Mouse (Mus musculus) 3T3-L1 (cell line): ENCODE data around the gene Pde1c.
"Not testable (repeated sequence)": the region's sequence is repeated elsewhere in the genome, so short reads cannot be mapped to it uniquely, and the experiment has no call there.

ENCODE experiments used
- DNase-seq: peaks from one replicate; pipeline ENCODE4 v3.0.0-alpha.2; 2015; ENCODE audit warnings: low read depth, low spot score

The Pde1c gene

DNA sequence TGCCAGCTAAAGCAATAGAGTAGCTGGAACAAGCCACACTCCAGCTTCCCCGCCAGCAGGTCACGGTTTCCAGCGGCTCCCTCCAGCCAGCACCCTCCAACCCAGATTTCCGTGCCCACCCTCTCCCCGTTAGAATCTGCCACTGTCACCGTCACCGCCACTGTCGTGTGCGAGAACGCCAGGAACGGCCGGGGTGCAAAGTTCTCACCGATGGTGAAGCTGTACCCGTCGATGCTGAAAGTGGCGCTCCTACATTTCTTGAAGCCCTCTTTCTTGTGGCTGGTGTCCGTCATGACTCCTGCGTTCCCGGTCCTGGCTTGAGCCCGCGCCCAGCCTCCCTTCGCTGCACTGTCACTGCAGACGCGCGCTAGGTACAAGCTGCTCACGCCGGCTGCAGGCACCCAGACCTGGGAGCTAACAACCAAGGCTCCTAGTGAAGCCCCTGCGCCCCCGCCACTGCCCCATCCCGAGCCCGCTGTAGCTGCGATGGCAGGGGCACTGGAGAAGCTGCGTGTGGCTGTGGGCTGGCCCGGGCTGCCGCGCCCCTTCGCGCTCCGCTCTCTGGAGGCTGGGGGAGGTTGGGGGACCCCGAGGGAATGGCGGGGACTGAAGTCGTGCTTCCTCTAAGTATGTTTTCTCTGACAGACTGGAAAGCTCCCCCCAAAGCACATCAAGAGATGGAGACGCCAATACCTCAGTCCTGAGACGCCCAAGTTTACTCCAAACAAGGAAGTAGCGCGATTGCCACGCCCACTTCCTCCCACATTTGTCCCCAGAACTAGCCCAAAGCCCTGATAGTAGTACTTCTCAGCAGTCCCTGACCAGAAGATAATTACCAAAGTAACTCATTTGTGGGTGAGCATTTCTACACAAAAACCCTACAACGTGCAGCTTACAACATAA is at the start of gene Pde1c:
Gene Pde1c (minus strand): TSS at position 634 of the 903 bp plus-strand sequence.
- DNase-seq, result no peak

DNA sequence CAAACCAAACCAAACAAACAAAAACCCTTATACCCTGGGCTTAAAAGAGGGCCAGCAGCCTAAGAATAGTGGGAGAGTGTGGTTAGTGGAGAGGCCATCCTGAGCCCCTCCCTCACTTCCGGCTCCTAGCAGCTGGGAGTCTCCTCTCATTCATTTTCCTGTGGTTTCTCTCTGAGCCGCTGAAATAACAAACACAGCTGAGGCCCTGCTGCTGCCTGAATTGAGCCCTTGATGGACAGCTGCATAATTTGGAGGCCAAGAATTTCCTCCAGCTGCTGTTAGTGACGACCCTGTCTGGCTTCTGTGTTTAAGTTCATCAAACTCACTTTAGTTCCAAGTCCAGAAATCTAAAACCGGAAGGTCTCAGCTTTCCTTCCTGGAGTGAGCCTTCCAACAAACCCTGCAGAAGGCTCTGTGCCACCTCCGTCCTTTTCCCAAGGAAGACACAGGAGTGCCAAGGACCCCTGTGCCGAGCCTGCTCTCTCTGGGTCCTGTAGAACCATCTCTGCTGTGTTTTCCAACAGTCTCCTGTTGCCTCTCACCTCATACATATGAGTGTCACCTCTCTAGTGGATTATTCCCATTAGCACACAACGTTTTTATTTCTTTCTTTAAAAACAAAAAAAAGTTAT is 48.2 kb upstream of the Pde1c start:
- peak; percentile 39 for DNase-seq

DNA sequence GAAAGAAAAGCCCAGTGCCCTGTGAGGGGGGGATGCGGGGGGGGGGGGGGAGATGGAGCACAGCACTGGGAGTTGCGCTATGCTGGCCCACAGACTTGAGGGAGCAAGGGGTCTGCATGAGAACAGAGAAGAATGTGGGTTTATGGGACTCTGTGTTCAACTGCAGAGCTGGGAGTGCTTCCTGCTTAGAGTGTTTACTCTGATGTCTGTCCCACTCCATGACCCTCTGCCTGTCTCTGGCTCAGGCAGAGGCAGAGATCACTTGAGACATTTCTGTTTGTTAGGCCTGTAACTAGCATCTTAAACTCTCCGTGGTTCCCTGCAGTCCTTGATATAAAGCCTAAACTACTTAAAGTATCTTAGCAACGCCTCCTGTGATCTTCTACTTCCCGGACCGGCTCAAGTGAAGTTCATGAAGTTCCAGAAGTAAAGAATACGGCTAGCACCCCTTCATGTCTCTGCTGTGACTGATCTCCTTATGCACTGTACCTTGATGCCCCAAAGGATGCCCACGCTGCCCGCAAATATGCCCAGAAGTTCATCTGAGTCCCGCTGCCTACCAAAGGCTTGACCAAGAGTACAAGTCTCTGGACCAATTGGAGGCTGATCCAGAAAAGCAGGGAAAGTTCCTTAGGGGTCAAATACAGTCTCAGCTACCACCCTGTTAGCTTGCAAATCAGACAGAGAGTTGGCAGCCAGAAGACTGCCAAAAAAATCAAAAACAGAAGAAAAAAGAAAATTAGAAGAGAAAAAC is 47.5 kb upstream of the Pde1c start:
- DNase-seq, result no peak

DNA sequence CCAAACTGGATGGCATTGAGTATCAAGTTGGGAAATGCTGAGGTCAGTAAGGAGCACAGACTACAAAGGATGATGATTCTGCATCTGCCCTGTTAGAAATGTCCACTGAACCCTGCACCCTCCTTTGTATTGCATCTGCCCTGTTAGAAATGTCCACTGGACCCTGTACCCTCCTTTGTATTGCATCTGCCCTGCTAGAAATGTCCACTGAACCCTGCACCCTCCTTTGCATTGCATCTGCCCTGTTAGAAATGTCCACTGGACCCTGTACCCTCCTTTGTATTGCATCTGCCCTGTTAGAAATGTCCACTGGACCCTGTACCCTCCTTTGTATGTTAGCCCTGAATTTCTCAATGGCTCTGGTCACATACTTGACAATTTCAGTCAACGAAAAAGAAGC is 40.6 kb upstream of the Pde1c start:
- DNase-seq, result not testable (repeated sequence)

DNA sequence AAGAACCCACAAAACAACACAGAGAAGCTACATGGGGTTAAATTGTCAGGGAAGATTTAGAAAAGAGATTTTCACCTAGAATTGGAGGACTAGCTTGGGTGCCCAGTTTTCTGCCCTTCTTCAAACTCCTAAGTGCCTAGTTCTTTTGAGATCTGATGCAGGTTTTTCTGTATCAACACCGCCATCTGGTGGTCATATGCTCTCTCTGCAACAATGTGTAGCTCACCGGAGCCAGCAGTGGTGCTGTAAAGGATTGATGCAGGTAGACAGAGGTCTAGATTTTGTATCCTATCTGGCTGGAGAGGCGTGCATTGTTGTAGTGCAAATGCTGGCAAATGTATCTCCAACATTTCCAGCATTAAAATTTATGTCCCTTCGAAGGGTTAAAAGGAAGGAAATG is 39.4 kb upstream of the Pde1c start:
- peak; percentile 88 for DNase-seq

DNA sequence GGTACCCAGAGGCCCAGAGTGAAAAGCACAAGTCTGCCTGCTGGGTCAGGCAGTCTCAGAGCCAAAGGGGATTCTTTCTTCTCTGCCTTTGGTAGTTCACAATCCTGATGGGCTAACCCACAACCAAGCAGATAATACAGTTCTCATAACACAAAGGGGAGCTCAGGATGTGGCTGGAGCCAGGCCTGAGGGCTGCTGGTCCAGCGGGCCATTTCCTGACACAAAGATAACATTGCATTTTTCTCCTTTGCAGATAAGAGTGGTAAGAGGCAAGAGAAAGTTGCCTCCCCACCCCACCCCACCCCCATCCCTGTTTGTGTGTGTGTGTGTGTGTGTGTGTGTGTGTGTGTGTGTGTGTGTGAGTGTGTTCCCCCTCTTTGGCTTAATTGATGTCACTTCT is 10.7 kb upstream of the Pde1c start:
- DNase-seq, result no peak

DNA sequence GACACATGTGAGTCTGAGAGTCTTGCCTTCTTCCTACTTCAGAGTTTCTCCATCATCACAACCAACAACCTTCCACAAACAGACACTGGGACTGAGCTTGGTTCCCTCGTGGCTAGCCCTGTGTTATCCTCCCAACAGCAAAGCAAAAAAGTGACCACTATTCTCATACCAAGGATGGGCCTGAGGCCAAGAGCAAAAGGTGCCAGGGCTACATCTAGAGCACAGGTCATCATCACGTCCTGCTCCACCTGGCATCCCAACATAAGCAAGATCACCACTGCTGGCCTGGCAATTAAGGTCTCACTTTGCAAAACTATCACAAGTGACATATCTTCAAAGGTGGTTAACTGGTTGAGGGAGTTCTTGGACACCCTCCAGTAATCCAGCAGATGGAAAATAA is 8.0 kb downstream of the Pde1c start:
- DNase-seq, result no peak

DNA sequence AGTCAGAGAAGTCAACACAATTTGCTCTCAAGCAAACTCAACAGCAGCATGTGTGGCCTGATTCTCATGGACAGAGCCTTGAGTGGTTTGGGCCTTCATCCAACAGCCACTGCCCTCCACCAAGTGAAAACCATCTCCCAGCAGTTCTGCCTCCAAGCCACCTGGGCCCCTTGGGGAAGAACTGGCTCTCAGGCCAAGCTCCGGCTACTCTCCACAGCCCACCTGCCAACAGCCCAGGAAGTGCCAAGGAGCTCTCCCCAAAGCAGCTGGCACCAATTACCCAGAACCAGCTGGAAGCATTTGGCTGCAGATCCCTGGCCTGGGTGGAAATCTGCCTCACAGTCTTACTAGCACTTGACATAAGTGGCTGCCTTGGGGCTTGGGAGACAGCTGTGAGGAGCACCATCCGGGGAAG is 8.4 kb downstream of the Pde1c start:
- no peak for DNase-seq

DNA sequence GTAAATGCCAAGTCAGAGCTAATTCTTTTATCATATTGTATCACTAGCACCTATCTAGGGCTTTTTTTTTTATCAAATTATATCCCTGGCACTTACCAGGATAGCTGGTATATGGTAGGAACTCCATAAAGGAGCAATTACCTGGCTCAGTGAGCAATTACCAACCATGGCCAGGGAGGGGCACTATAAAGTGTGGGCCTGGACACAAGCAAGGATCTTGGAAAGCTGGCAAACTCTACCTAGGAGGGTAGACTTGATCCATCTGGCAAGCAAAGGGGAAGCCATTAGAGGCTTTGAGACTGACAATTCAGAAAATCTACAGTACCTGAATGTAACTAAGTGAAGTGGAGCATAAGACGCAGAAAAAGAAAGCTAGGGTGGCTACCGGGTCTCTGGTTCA is 10.2 kb downstream of the Pde1c start:
- DNase-seq, result no peak

DNA sequence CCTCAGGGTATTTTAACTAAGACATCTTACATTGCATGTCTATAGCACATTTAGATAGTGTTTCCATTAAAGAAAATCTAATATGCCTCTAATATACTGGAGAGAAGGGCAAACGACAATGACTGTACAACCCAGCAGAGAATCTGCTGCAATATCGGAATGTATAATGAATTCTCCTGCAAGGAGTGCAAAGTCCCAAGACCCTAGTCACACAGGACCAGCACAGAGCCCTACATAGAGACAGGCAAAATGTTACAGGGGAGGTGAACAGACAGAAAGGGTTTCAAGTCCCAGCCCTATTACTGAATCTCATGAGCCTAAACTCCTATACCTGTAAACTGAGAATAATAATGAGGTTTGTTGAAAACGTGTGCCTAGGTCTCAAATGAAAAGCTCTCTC is 13.1 kb downstream of the Pde1c start:
- DNase-seq, result no peak

DNA sequence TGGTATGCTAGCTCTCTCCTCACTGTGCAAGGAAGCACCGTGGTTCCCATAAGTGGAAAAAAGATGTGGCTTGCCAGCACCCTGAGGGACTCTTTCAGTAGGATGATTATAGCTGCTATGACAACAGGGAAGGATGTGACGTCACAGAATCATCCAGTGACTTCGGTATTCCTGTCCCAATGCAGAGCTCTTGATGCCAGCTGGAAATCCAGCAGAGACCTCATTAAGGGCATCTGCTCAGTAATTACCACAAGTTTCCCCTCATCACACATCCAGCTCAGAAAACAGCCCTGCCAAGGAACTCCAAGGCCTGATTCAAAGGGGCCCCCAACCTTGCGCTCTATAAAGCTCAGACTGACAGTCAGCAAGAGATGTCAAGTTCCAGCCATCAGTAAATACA is 13.5 kb downstream of the Pde1c start:
- DNase-seq, result no peak

DNA sequence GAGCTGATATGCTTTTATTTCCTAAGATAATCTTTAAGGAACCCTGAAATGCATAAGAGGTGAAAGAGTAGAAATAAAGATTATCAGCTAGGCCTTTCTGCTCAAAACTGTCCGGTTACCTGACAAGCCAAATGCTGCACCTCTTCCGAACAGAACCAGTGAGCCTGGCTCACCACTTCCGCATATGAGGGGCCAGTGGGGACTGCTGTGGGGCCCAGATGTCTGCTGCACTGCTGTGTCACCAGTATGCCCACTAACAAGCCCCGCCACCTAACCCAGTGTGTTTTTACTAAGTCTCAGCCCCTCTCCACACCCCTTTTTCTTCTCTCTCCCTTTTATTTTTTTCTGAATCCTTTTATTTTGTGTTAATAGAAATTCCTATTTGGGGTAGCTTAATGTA is 17.9 kb downstream of the Pde1c start:
- DNase-seq, result no peak

DNA sequence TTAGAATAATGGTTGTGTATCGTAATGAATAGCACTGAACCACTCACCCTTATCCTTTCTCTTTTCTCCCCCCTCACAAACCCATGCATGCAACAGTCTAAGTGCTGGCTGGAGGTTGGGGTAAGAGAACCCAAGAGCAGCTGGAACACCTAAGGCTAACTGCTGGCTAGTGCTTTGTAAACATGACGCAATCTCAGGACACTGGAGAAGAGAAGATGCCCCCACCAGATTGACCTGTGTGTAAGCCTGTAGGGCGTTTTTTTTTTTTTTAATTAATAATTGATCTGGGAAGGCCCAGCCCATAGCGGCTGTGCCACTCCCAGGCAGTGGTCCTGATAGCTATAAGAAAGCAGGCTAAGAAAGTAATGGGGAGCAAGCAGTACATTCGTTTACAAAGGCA is 28.7 kb downstream of the Pde1c start:
- DNase-seq, result no peak

DNA sequence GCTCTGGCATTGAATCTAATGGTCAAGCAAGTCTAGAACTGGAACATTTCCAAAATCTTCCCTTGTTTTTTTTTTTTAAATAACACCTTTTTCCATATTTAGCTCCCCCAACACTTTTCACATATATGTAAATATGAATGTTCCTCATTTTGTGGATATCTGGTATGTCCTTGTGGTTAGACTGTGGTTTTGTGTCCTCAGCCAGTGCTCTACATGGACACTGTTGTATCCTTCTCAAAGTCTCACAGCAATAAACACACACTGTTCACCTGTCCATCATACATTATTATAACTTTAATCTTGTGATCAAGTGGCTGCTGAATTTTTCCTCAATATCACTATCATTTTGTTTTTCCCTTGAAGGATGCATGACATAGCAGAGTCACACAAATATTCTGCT is 34.2 kb downstream of the Pde1c start:
- no peak for DNase-seq

DNA sequence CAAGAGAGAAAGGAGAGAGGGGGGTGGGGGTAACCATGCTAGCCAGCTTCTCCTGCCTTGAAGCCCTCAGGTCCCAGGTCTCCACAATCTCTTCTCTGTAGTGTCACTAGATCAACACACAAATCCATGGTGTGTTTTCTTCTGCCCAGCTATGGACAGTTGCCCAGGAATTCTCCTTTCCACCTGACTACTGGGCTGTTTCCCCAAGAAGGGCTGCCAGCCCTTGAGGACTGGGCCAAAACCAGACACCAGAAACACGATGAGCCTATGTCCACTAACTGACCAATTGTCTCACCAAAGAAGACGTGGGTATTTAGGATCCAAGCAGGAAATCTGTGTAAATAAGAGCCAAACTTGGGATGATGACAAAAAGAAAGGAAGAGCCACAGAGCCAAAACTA is 36.6 kb downstream of the Pde1c start:
- no peak for DNase-seq

DNA sequence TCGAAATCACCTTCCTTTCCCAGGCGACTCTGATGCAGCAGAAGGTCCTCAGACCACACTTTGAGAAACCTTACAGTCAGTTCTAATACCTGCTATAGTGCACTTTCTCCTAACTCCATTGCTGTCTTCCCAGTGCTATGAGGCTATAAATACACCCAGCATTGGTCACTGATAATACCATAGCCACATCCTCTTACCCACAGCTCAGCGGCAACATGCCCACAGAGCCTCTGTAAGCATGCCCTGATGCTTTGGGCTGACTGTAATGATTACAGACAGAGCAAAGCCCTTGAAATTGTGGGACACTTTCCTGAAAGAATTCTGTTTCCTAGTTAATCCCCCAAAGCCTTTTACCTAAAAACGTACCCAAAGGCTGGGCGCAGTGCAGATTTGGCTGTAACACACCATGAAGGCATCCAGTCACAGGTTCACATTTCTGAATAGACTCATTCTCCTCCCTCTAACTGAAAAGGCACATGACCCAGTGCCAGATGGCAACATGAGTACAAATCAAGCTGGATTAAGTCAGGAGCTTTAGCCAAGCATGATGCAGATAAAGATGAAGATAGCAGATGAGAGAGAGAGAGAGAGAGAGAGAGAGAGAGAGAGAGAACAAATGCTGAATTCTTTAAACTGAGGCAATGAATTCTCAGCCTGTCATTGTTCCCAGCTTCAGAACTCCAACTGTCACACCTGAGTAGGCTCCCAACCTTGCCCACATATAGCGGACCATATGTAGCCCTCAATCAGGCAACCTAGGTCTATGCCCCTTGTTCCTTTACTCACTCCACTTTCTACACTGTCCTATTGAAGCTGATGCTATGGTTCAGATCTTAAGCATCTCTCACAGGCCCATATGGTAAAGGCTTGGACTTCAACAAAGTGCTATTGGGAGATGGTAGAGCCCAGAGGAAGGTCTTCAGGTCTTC is 44.7 kb downstream of the Pde1c start:
- DNase-seq, result no peak

DNA sequence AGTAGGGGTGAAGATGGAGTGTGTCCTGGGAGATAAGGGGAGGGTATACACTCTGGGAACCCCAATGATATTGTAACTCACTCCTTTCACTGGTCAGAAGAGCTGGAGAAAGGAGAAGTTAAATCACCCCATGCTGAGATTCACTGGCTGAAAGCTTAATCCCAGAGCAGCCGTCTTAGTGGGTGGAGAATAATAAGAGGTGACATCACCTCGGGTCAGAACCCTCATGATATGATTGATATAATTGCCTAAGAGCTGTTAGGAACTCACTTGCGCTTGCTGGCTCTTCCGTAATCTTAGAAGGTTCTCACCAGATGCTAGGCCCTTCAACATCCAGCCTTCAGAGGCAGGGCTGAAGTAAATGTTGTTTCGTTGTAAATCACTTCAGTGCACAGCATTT is 79.7 kb downstream of the Pde1c start:
- no peak for DNase-seq

DNA sequence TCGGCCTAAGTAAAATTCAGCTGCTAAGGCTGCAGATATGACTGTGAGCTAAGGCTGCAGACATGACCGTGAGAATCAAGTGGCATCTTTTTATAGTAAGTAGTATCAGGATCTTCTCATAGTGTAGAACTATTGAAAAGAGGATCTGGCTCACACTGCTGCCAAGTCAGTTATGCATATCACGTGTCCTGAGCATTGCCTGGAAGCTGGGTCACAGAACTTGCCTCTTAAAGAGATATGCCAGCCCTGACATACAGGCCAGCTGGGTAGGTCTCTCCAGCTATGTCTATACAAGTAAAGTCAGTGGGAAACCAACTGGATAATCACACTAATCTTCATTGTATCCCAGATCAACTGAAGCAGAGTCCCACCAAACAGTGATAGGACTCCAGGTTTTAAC is 83.8 kb downstream of the Pde1c start:
- no peak for DNase-seq

DNA sequence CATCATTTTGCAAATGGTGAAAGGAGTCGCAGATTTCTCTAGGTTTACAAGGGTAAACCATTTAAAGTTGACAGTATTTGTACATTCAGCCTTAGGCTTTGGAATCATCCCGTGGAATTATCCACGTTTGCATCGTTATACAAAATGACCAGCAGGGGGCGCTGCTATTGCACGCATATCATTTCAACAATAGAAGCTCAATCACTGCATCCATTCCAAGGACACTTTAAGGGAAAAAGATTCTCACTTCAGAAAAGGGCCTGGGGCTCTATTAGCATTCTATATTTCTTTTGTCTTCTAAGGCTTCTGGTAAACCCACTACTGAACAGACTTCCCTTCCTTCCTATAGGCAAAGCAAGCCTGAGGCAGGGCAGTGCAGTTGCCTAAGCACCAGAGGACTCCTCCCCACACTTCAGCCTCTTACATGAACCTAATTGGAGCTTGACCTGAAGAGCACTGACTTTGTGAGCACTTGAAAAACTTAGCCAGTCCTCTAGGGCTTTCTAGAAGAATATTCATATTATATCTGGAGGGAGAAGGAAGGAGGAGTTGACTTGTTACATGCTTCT is 87.9 kb downstream of the Pde1c start:
- DNase-seq, result peak; percentile 73

DNA sequence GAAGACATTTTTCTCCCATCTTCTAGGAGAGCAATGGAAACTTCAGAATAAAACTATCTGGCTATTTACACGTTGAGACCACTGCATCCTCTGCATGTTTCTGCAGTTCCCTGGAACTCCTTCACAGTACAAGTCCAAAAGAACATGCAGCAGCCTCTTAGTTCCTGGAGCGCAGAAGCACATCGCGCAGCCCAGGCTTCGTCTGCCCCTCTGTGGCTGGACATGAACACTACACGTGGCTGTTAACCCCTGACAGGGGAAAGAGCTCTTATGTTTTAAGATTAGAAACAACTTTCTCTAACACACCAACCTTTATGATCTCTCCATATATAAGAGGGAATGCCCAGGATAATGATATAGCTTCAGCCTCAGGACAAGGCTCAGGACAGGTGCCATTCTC is 92.3 kb downstream of the Pde1c start:
- DNase-seq, result peak; percentile 12

DNA sequence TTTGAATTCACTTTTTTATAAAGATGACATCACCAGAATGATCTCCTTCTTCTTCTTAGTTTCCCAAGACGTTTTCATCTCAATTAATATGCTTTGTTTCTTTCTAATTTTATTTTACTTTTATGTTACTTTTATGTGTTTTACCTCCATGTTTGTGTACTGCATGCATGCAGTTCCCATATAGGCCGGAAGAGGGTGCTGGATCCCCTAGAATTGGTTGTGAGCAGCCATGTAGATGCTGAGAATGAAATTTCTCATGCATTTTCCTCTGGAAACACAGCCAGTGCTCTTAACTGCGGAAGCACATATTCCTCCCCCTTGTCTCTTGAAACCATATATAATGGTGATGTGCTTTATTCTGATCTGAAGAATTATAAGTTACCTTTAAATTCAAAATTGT is 110.8 kb downstream of the Pde1c start:
- peak; percentile 42 for DNase-seq
